Mouse (Mus musculus): ENCODE measurements around the gene Prodh2.
"Not testable (repeated sequence)": the region's sequence is repeated elsewhere in the genome, so short reads cannot be mapped to it uniquely, and the experiment has no call there.

The Prodh2 gene

DNA sequence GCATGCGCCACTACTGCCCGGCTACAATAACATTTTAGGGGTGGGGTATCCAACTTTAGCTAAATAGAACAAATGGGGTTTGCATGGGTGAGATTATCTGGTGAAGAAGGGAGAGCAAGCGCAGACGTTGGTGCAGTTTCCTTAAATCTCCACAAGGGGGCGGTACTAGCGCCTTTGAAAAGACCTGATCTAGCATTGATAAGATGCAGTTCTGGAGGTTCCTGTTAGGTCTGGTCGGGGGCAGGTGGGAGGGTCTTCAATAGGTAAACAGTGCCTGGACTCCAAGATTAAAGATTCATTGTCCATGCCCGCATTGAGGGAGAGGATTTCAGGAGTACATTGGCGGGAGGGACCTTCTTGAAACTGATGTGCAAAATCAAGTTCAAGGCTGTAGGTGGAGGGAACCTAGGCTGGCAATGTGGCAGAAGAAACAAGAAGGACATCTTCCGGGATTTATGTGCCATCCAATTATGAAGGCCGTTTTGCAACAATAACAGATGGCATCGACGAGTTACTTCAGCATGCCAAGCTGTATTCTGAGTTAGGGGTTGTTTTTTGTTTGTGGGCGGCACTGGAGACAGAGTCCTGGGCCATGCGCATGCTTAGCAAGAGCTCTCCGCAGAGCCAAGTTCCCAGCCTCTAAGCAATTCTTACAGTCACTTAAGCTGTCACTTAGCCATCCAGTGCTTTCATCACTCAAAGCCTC, 3.0 kb upstream of the Prodh2 start:
- peak; percentile 56 for DNase-seq (ENCODE audit: low read depth)

GRCm38 (mm10) chr7:30490957-30491307, 2.5 kb upstream of the Prodh2 start:
- no peak for DNase-seq (ENCODE audit: low read depth)

- DNase-seq (ENCODE audit: low read depth), result peak; percentile 75
These were observed 657 bp upstream of the Prodh2 start for GRCm38 (mm10) chr7:30492765-30493164.

DNA sequence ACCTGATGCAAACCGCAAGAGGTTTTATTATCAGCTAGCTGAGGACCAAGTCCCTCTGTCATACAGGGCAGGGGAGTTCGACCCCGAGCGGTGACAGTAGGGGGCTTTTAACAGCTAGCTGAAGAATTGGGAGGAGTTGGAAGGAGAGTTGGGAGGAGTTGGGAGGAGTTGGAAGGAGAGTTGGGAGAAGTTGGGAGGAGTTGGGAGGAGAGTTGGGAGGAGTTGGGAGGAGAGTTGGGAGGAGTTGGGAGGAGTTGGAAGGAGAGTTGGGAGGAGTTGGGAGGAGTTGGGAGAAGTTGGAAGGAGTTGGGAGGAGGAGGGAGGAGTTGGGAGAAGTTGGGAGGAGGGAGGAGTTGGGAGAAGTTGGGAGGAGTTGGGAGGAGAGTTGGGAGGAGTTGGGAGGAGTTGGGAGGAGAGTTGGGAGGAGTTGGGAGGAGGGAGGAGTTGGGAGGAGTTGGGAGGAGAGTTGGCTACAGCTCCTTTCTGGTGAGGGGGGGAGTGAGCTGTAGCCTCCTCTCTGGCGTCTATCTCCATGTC, 2.2 kb downstream of the Prodh2 start:
- DNase-seq (ENCODE audit: low read depth), result not testable (repeated sequence)

DNA sequence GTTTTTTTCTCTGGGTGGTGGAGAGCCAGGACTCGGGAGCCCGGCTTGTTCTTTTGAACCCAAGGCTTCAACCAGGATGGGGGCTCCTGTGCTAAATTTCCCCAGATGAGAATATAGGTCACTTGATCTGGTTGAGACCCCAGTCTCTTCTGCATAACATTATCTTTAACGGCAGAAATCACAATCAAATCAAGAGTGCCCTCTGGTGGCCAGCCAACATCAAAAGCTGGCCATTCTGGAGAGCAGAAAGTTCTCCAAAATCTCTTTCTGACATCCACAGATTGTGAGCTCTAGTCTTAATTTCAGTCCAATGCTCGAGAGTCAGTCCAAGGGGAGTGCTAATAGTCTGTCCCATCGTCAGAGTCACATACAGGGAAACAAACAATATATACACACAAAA, 7.7 kb downstream of the Prodh2 start:
- not testable (repeated sequence) for DNase-seq (ENCODE audit: low read depth)

DNA sequence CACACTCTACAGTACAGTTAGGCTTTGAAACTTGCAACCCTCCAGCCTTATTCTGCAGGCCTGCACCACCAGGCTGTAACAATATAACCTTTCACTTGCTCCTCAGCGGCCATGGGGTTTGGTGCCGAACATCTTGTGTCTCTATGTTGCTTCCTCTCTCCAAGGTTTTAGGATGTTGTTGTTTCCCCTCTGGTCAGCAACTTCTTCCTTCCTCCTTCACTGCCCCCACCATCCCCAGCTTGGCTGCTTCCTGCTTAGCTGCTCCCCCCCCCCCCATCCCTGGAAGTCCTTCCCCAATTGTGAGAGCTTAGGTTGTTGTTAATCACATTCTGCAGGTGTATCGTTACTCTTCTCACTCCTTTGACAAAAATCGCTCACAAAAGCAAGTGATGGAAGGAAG, 14.6 kb downstream of the Prodh2 start:
- no peak for DNase-seq (ENCODE audit: low read depth)

DNA sequence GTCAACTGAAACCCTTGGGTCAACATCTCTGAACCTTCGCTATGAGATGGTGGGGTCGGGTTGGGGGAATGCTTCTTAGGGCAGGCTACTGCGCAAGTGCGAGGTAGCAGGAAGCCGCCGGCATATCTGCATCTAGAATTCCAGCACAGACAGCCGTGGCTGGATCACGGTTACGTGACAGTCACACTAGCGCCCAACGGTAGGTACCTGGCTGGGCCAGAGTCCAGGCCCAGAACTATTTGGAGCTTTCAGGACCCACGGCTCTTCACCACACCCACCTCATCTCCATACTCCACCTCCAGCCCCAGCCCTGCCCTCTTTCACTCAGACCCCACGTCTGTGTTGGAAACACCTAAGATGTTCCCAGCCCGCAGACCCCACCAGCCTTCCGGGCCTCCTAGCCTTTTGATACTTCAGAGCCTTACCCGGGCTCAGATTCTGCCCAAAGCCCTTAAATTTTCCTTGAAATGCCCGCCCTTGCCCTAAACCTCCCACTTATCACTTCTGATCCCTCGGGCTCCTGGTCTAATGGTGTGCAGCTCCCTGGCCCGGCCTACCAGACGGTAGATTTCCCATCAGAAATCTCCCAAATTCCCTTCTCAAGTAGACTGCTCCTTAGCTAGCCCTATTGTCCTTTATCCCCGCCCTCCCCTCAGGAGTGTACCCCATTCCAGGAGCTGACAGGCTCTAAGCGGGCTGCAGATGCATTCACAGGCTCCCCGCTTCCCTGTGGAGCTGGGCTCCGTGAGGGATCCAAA, 21.8 kb downstream of the Prodh2 start:
- DNase-seq (ENCODE audit: low read depth), result no peak

DNA sequence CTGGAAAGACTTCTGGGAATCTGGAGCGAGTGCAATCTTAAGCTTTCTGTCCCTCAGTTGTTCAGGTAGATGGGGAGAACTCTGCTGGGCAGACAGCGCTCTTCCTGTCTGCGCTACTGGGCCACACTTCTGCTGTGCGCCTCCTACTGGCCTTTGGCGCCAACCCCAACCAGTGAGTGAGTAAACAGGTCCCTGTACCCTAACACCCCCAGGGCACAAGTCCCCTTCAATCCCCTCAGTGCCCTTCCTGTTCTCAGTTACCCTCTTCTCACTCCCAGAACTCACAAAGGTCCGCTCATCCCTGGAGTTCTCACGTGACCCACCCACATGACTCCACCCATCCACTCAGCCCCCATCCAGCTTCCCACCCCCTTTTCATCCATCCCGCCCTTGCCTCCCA, 24.9 kb downstream of the Prodh2 start:
- no peak for DNase-seq (ENCODE audit: low read depth)

DNA sequence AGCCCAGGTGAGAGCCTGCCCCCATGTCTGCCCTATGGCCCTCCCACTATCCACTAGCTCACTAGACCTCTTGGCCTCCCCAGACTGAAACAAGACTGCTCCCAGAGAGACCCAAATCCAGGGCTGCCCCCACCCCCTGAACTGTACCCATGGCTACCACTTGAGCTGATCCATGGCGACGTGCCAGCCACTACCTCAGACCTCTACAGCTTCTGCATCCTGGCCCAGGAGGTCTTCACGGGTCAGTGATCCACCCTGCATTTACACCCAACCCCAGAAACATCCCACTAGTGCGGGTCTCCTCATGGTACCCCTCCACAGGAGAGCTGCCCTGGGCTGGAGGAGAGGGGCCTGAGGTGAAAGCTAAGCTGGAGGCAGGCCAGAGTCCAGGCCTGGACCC, 27.0 kb downstream of the Prodh2 start:
- no peak for DNase-seq (ENCODE audit: low read depth)

- DNase-seq (ENCODE audit: low read depth), result no peak
These were observed 27.4 kb downstream of the Prodh2 start for GRCm38 (mm10) chr7:30520856-30521255.

DNA sequence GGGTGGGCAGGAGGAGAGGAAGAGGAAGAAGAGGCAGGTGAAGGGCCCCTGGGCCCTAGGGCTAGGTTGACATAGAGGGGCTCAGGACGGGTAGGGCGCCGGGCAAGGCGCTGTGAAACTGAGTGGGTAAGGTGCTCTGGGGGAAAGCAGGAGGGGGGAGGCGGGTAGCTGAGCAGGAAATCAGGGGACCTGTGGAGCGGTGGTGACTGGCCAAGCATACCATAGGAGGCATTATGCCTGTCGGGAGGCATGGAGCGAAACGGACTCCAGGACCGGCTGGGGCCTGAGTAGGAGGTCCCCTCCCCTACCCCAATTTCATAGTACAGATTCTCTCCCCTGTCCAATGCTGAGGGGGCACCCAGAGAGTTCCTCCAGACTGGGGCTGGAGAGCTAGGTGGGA, 29.4 kb downstream of the Prodh2 start:
- no peak for DNase-seq (ENCODE audit: low read depth)

DNA sequence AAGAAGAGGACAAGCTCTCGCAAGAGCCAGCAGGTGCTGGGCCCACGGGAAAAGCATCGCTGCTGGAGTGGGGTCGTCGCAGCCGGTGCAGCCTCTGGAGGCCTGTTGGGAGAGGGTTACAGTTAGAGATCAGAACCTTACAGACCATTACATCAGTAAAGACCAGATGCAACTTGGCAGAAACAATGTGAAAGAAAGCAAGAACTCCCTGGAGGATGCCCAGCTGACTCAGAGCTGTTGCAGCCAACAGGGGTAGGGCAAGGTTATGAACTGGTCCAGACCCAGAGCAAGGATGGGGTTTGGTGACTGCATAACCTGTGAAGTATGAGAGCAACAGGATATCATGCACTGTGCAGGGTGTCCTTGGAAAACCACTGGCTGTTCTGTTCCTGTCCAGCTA, 31.1 kb downstream of the Prodh2 start:
- DNase-seq (ENCODE audit: low read depth), result no peak

GRCm38 (mm10) chr7:30525954-30526353, 32.5 kb downstream of the Prodh2 start:
- no peak for DNase-seq (ENCODE audit: low read depth)

- DNase-seq (ENCODE audit: low read depth), result no peak
These were observed 33.0 kb downstream of the Prodh2 start for GRCm38 (mm10) chr7:30526399-30526798.

- DNase-seq (ENCODE audit: low read depth), result no peak
These were observed 33.6 kb downstream of the Prodh2 start for GRCm38 (mm10) chr7:30526981-30527380.

GRCm38 (mm10) chr7:30531291-30531815, 37.9 kb downstream of the Prodh2 start:
- DNase-seq (ENCODE audit: low read depth), result no peak

DNA sequence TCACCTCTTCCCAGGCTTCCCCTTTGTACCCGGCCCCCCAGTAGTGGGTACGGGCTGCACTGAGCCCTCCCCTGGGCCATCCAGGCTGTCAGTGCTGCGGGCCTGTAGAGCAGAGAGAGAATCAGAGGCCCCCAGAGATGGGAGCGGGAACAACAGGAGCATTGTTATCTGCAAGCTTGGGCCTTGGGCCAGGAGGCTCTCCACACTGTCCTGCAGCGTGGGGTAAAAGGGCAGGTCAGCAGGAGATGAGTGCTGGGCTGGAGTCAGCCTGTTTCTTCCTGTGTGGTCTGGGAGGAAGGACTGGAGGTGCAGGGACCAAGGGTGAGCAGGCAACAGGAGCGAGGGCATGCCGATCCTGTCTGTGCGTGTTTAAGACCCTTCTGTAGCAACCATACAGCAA, 39.5 kb downstream of the Prodh2 start:
- no peak for DNase-seq (ENCODE audit: low read depth)

- no peak for DNase-seq (ENCODE audit: low read depth)
These were observed 40.7 kb downstream of the Prodh2 start for GRCm38 (mm10) chr7:30533941-30534632.

DNA sequence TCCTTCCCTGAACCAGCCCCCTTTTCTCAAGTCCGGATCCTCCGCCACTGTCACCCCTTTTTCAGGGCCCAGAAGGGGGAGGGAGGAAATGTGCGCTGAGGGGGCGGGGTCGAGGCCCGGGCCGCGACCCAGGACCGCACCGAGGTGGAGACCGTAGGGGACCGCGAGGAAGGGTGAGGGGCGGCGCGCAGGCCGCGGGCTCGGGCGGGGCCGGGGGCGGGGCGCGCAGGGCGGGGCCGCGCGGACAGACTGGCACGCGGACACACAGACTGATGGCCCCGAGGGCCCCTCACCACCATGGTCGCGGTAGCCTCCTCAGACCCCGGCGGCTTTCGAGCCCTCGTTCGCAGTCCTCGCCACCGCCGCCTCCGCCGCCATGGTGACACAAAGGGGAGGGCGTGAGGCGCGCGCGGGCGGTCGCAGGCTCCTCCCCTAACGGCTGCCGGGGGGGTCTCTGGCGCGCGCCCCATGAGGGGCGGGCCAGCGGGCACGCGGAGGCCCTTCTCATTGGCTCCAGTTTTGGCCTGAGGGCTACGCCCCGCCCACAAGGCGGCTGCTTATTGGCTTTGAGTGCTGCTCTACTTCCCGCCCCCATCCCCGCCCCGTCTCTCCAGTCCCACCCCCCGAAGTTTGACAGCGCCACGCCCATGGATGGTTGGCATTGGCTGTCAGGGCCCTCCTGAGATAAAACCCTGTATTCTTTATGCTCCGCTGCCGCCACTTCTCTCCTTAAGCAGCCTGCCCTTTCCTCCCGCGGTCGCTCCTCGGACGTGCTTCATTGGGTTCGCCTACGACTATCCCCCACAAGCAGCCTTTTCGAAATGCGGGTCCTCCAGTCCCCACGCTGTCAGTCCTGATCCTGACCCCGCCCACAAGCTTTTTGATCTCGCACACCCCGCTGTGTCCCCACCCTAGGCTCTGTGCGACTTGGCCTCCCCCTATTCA, 41.5 kb downstream of the Prodh2 start, which contains the start of gene Arhgap33:
Gene Arhgap33, minus strand, starts transcription at position 428 of the 945 bp plus-strand sequence.
- DNase-seq (ENCODE audit: low read depth), result peak; percentile 98

DNA sequence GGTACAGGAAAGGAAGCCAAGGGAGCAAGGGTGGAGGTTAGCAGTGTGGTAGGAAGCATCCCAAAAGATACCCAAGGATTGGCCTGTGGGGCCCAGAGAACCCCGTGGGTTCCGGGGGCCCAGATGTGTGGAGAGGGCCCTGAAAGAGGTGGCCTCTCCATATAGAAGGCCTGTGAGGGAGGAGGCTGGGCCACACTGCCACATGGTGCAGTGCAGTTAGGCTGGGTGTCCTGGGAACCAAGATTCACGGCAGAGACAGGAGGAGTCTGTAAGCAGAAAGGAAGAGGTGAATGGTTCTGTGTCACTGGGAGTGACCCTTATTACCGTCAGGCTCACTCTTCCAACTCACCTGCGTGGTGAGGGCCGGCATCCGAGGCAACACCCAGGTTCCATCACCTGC, 47.1 kb downstream of the Prodh2 start:
- DNase-seq (ENCODE audit: low read depth), result no peak

DNA sequence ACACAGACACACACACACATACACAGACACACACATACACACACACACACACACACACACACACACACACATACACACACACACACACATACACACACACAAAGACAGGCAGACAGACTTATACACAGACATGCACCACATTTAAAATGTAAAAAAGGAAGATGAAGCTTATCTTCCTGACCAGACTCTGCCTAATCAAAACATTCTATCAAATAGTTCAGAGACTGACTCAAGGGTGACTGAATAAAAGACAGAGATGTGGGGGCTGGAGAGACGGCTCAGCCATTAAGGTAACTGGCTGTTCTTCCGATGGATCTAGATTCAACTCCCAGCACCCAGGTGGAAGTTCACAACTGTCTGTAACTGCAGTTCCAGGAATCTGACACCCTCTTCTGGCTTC, 50.9 kb downstream of the Prodh2 start:
- no peak for DNase-seq (ENCODE audit: low read depth)
